Mouse (Mus musculus) skeletal muscle tissue, adult 2 months (tissue): ENCODE measurements at regions not wholly inside any gene's neighbourhood (a gene's known extent, or its start where the extent isn't known, plus 50 kb on each side); places are given as distances from the start of the nearest gene placed in this dataset.
"Not testable (repeated sequence)": the region's sequence is repeated elsewhere in the genome, so short reads cannot be mapped to it uniquely, and the experiment has no call there.

Source experiments
- DNase-seq: peaks from one replicate; pipeline ENCODE4 v3.0.0-alpha.2; 2012; ENCODE audit warnings: low read depth, low spot score

DNA sequence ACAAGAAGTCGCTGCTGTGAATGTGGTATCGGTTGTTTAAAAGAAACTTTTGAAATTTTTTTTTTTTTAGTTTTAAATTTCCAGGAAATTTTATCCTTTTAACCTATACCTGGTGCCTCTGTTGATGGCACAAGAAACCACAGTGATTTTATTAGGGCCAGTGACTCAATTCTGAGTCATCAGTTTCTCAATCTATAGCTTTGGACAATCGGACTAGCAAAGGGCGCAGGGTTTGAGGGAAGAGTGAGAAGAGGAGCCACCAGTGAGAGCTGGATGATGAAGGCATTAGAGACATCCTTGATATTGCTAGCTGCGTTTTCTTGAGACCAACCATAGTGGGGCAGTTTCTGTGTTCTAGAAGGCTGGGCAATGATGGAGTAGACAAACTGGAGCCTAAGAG lies 55.4 kb upstream of the Il33 start:
- DNase-seq, result no peak

DNA sequence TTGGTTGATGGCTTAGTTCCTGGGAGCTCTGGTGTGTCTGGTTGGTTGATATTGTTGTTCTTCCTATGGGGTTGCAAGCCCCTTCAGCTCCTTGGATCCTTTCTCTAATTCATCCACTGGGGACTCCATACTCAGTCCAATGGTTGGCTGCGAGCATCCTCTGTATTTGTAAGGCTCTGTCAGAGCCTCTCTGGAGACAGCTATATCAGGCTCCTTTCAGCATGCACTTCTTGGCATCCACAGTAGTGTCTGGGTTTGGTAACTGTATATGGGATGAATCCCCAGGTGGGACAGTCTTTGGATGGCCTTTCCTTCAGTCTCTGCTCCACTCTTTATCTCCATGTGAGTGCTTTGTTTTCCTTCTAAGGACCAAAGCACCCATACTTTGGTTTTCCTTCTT lies 55.9 kb upstream of the Ranbp6 start:
- DNase-seq, result not testable (repeated sequence)

- no peak for DNase-seq
These were observed 54.0 kb upstream of the Ranbp6 start for GRCm38 (mm10) chr19:29866822-29867221.

GRCm38 (mm10) chr19:29865142-29865541 lies 52.4 kb upstream of the Ranbp6 start:
- no peak for DNase-seq

DNA sequence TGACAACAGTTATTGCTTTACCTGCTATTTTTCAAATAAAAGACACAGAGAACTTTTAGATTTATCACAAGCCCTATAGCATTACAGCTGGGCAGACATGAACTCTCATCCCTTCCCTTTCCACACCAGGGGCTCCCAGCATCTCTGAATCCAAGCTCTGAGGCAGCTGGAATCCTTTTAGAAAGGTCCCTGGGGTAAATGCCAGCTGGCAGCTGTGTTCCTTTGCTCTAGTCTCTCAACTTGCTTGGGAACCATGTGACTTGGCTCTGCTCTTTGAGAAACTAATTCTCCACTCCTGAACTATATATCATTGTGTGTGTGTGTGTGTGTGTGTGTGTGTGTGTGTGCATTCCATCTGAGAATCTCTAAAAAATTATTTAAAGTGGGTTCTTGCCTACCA lies 50.0 kb upstream of the Ranbp6 start:
- peak; percentile 44 for DNase-seq
